Mouse (Mus musculus): ENCODE measurements around the gene Opalin.

- TF ChIP-seq CTCF (IDR thresholded peaks at IDR 0.05; ENCODE audit: borderline replicate concordance, extremely low read depth, insufficient read depth, insufficient read length) (no peak), POLR2A (IDR thresholded peaks at IDR 0.05; ENCODE audit: borderline replicate concordance, extremely low read depth, insufficient read depth, insufficient read length, poor library complexity, severe bottlenecking) (no peak)
Observed at GRCm38 (mm10) chr19:41118346-41118745, 41.4 kb upstream of the Opalin start.

Data from brain, embryonic 14.5 days (tissue).